In the genomic region with DNA sequence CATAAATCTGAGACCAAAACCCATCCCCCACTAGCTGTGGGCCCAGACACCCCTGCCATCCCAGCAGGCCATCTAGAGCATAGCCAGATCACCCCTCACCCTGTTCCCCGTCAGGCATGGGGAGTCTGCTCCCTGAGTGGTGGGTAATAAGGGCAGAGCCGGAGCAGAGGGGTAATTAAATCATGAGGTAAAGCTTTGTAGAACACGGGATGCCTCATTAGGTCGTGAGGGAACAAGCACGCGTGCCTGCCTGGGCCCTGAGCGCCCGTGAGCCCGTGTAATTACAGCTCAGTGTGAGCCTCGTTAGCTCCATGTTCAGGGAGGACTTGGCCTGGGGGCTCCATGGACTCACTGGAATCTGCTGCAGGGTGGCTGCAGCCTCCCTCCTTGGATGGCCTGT, we compare ENCODE assay signal across 19 mouse cellular contexts. TPM values are rescaled to one million over a fixed set of nuclear protein-coding genes. Genes with fewer than 3 reads are reported as not detected.
DNase-seq lines count a peak whose midpoint lies in the region; ATAC-seq and TF ChIP-seq lines count a peak whose summit lies in the region.
"Had no signal": no experiment of that assay in that cellular context is flagged by ENCODE, and none has a peak within 500 bp of the region (broad histone marks: within the 10 kb centered on the region; RNA-seq: fewer than 3 reads in every experiment).

No protein-coding gene starts in this region.

- DNase-seq in forebrain, embryonic 10.5 days (ENCODE audit: extremely low spot score, low spot score): no peak
- no peak for DNase-seq in kidney, postnatal 14 days
- DNase-seq in brain, embryonic 14.5 days (ENCODE audit: low read depth): peak; percentile 65
- DNase-seq in urinary bladder, adult 2 months (ENCODE audit: low spot score): no peak
- DNase-seq in gastrocnemius, adult 8-10 months (ENCODE audit: low spot score in 2 of 2): no peak
- DNase-seq: adrenal gland, adult 8-10 months; cerebellum, adult 11 months; cerebellum, postnatal 36 days; heart, postnatal 14 days; kidney, postnatal 25 days; lung, postnatal 10 days had no signal

- H3K36me3 ChIP-seq in forebrain, embryonic 10.5 days (replicated peaks): no peaks in the 10 kb centered on the region
- no peaks in the 10 kb centered on the region for H3K36me3 ChIP-seq in forebrain, embryonic 16.5 days (ENCODE audit: control insufficient read depth, insufficient read depth)
- no peaks in the 10 kb centered on the region for H3K36me3 ChIP-seq in kidney, embryonic 16.5 days (ENCODE audit: insufficient read depth, low read length)
- no peaks in the 10 kb centered on the region for H3K36me3 ChIP-seq in neural tube, embryonic 13.5 days
- H3K36me3 ChIP-seq: limb, embryonic 15.5 days had no signal

- no peak overlapping the region for H3K9ac ChIP-seq in forebrain, embryonic 16.5 days (replicated peaks; ENCODE audit: low read depth, low read length)
- no peak overlapping the region for H3K9ac ChIP-seq in kidney, embryonic 16.5 days (replicated peaks; ENCODE audit: low read length)
- 0 out of 2 replicates have a peak overlapping the region, but pooled peaks have one; percentile 35 for H3K9ac ChIP-seq in neural tube, embryonic 13.5 days
- H3K9ac ChIP-seq: limb, embryonic 15.5 days had no signal

- no peaks in the 10 kb centered on the region for H3K9me3 ChIP-seq in forebrain, embryonic 10.5 days
- H3K9me3 ChIP-seq in forebrain, embryonic 16.5 days (ENCODE audit: control insufficient read depth, low read length): no peaks in the 10 kb centered on the region
- H3K9me3 ChIP-seq in kidney, embryonic 16.5 days (ENCODE audit: low read length): no peaks in the 10 kb centered on the region
- H3K9me3 ChIP-seq in neural tube, embryonic 13.5 days: no peaks in the 10 kb centered on the region
- H3K9me3 ChIP-seq: limb, embryonic 15.5 days; megakaryocyte, embryonic 14.5 days had no signal

- no peak for TF ChIP-seq CTCF in brain, embryonic 14.5 days (IDR thresholded peaks at IDR 0.05; ENCODE audit: borderline replicate concordance, extremely low read depth, insufficient read depth, insufficient read length)

- H3K4me2 ChIP-seq in forebrain, embryonic 16.5 days (ENCODE audit: low read length): no peak overlapping the region
- H3K4me2 ChIP-seq in kidney, embryonic 16.5 days (replicated peaks; ENCODE audit: low read depth, low read length): no peak overlapping the region
- H3K4me2 ChIP-seq in neural tube, embryonic 13.5 days: no peak overlapping the region
- H3K4me2 ChIP-seq: heart, embryonic 11.5 days; limb, embryonic 15.5 days had no signal

- 42% methylated on average over 10 of the region's 10 CpGs for WGBS in forebrain, embryonic 10.5 days
- WGBS in forebrain, embryonic 16.5 days: 6% methylated on average over 10 of the region's 10 CpGs
- WGBS in kidney, embryonic 16.5 days: 12% methylated on average over 10 of the region's 10 CpGs
- 8% methylated on average over 10 of the region's 10 CpGs for WGBS in neural tube, embryonic 13.5 days

- no peak overlapping the region for H3K4me3 ChIP-seq in forebrain, embryonic 10.5 days
- H3K4me3 ChIP-seq in forebrain, embryonic 16.5 days (replicated peaks; ENCODE audit: low read length): no peak overlapping the region
- H3K4me3 ChIP-seq in kidney, embryonic 16.5 days (ENCODE audit: low read length): no peak overlapping the region
- no peak overlapping the region for H3K4me3 ChIP-seq in neural tube, embryonic 13.5 days
- H3K4me3 ChIP-seq: erythroblast, embryonic 14.5 days; limb, embryonic 15.5 days had no signal

- no peak for TF ChIP-seq POLR2A in brain, embryonic 14.5 days (IDR thresholded peaks at IDR 0.05; ENCODE audit: borderline replicate concordance, extremely low read depth, insufficient read depth, insufficient read length, poor library complexity, severe bottlenecking)

- ATAC-seq in forebrain, embryonic 16.5 days: no peak
- 0 out of 2 replicates have a peak, but pooled peaks have one; percentile 52 for ATAC-seq in kidney, embryonic 16.5 days (ENCODE audit: low FRiP score, low TSS enrichment)
- peak; percentile 46 for ATAC-seq in neural tube, embryonic 13.5 days (ENCODE audit: low read depth)

- peaks cover 30% of the 10 kb centered on the region for H3K4me1 ChIP-seq in forebrain, embryonic 10.5 days
- H3K4me1 ChIP-seq in forebrain, embryonic 16.5 days (replicated peaks; ENCODE audit: control insufficient read depth, insufficient read depth, low read length): peaks cover 3% of the 10 kb centered on the region
- no peaks in the 10 kb centered on the region for H3K4me1 ChIP-seq in kidney, embryonic 16.5 days (ENCODE audit: insufficient read depth, low read length)
- peaks cover 68% of the 10 kb centered on the region for H3K4me1 ChIP-seq in neural tube, embryonic 13.5 days (replicated peaks)
- H3K4me1 ChIP-seq: limb, embryonic 15.5 days; megakaryocyte, embryonic 14.5 days had no signal

- peak overlapping the region; percentile 56; the same call in 1 of the 2 replicates for H3K27ac ChIP-seq in forebrain, embryonic 10.5 days
- H3K27ac ChIP-seq in forebrain, embryonic 16.5 days (ENCODE audit: low read length): no peak overlapping the region
- H3K27ac ChIP-seq in kidney, embryonic 16.5 days (ENCODE audit: low read length): no peak overlapping the region
- H3K27ac ChIP-seq in neural tube, embryonic 13.5 days (replicated peaks): peak overlapping the region; percentile 71
- H3K27ac ChIP-seq: limb, embryonic 15.5 days; stomach, postnatal 0 days had no signal

- H3K27me3 ChIP-seq in forebrain, embryonic 10.5 days (ENCODE audit: poor library complexity, severe bottlenecking): peaks cover 5% of the 10 kb centered on the region; the same call in 1 of the 2 replicates
- no peaks in the 10 kb centered on the region for H3K27me3 ChIP-seq in forebrain, embryonic 16.5 days (replicated peaks; ENCODE audit: control insufficient read depth, insufficient read depth, low read length)
- H3K27me3 ChIP-seq in kidney, embryonic 16.5 days (ENCODE audit: insufficient read depth, low read length): peaks cover 4% of the 10 kb centered on the region; the same call in 1 of the 2 replicates
- no peaks in the 10 kb centered on the region for H3K27me3 ChIP-seq in neural tube, embryonic 13.5 days

RNA-seq across cellular contexts. Expression of a gene that starts 39.4 kb away (rescaled TPM):
- 0.68 and 0.78 TPM in 2 replicates for polyA plus RNA-seq in forebrain, embryonic 10.5 days (2016; fragmentation: Nextera tagmentation; extraction: Ambion mirVana)
- polyA plus RNA-seq in forebrain, embryonic 16.5 days (2015; fragmentation: Nextera tagmentation; extraction: Ambion mirVana): 34.2 and 38.3 TPM in 2 replicates
- polyA plus RNA-seq in kidney, embryonic 16.5 days (2015; fragmentation: Nextera tagmentation; extraction: Ambion mirVana): 0.28 TPM in 1 of 2 replicates, not detected in the other
- polyA plus RNA-seq in brain, embryonic 14.5 days (2012; rRNA removed): 49.0 and 66.7 TPM in 2 replicates
- 43.1 and 44.8 TPM in 2 replicates for polyA plus RNA-seq in neural tube, embryonic 13.5 days (2015; fragmentation: Nextera tagmentation; extraction: Ambion mirVana)
- 0.11 and 0.12 TPM in 2 replicates for polyA plus RNA-seq in urinary bladder, adult 2 months (2012; rRNA removed)
- total RNA-seq in gastrocnemius, adult 8-10 months (2022): 1 to 10 TPM in 1 of 4 experiments, under 1 TPM in 3; 0.27 to 1.1 (median 0.37) TPM
- polyA plus RNA-seq: erythroblast, embryonic 14.5 days had no signal

Comparison
In these comparisons a context has a peak if more than half of its experiments do, and no peak if none do; other contexts are left out.
1. H3K27ac ChIP-seq: peak in forebrain, embryonic 10.5 days (single experiment) and neural tube, embryonic 13.5 days (single experiment); none in forebrain, embryonic 16.5 days (single experiment) and kidney, embryonic 16.5 days (single experiment).
2. RNA of a gene that starts 39.4 kb away (polyA plus RNA-seq): 49.0 to 66.7 TPM in brain, embryonic 14.5 days, 43.1 to 44.8 TPM in neural tube, embryonic 13.5 days and 34.2 to 38.3 TPM in forebrain, embryonic 16.5 days; 0.68 to 0.78 TPM in forebrain, embryonic 10.5 days, 0.11 to 0.12 TPM in urinary bladder, adult 2 months and 0.28 TPM in kidney, embryonic 16.5 days; every median in the first group is over 10 times any median in the second.